Mouse (Mus musculus) bone marrow, adult 2 months (tissue): ENCODE data around the gene Prkn. TPM values are rescaled to one million over a fixed set of nuclear protein-coding genes. Genes with fewer than 3 reads are reported as not detected.

ENCODE experiments used
- H3K27ac ChIP-seq: fragments of 200-500 bp; 2 replicates; pipeline ENCODE4 v1.5.1; 2012; ENCODE audit warnings: low read depth, mild to moderate bottlenecking, control low read depth, inconsistent platforms, low read length; ENCODE audit not compliant: control insufficient read depth, poor library complexity, insufficient read depth
- H3K4me1 ChIP-seq: fragments of 200-500 bp; 2 replicates; pipeline ENCODE4 v1.6.1; 2011; ENCODE audit warnings: low read length; ENCODE audit not compliant: control insufficient read depth, insufficient read depth
- H3K4me3 ChIP-seq: fragments of 200-500 bp; replicated peaks from 2 replicates; pipeline ENCODE3; 2011; ENCODE audit warnings: mild to moderate bottlenecking, low read depth, low read length, control low read depth; ENCODE audit not compliant: control insufficient read depth
- CTCF ChIP-seq: fragments of 200-500 bp; IDR thresholded peaks from 2 replicates; pipeline ENCODE4 v1.5.1; 2011; ENCODE audit warnings: low read length, control low read depth; ENCODE audit not compliant: control insufficient read depth, insufficient read depth
- POLR2A ChIP-seq: fragments of 200-500 bp; IDR thresholded peaks from 2 replicates; pipeline ENCODE4 v1.6.1; 2011; ENCODE audit warnings: low read depth, mild to moderate bottlenecking, control low read depth, low read length, borderline replicate concordance; ENCODE audit not compliant: control insufficient read depth
- WGBS: fragments of 180-500 bp; shearing (Covaris S2); methylation state at CpG from one replicate; pipeline ENCODE4 v1.1.7; 2018; 5-methylcytosine and 5-hydroxymethylcytosine counted together
- polyA plus RNA-seq: library from polyadenylated mRNA; stranded (reverse); fragments of >200 nt; gene quantifications from 2 replicates; pipeline ENCODE4 v1.2.4, GENCODE M21; 2011; ENCODE audit warnings: low replicate concordance; ENCODE audit not compliant: missing spikeins, insufficient read depth, insufficient read length

Gene Prkn
- polyA plus RNA-seq, 1 experiment = 2.5 TPM

DNA sequence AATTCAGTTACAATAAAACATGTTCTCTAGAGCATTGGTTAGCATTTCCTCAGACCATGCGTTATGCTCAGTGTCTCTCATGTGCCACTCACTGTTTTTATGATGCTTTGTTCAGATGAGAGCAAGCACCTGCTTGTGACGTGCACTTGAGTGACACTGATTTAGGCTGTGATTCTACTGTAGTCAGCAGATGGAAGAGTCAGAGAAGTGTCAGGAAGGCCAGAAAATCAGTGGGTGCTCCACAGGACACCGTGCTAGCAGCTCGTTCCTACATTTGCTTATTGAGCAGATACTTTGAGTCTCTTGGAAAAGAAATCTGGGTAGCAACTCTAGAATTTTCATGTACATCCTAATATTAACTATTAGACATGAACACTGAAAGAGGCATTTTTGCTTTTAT lies 106.4 kb downstream of the Prkn start:
- WGBS = 80% methylated on average over 4 of the region's 4 CpGs
- H3K4me1 ChIP-seq = no peaks in the 10 kb centered on the region
- H3K4me3 ChIP-seq = no peak overlapping the region
- TF ChIP-seq POLR2A (no peak), CTCF (no peak)
- no peak overlapping the region for H3K27ac ChIP-seq

DNA sequence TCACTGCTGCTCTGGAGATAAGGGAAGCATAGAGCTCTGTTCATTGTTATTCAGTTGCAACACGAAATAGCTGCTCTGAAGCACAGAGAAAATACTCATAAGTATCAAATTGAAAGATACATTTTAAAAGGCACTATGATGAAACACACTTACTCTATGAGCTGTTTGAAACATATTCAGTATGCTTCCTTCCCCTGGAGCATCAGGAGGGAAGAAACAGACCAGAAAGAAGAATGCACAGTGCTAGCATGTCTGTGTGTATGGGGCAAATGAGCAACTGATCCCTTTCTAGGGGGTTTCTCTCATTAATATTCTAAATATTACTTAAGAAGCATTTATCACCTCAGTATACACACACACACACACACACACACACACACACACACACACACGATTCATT lies 107.4 kb downstream of the Prkn start:
- no peak overlapping the region for H3K4me3 ChIP-seq
- 77% methylated on average over 2 of the region's 2 CpGs for WGBS
- no peaks in the 10 kb centered on the region for H3K4me1 ChIP-seq
- no peak overlapping the region for H3K27ac ChIP-seq
- TF ChIP-seq CTCF (no peak), POLR2A (no peak)

DNA sequence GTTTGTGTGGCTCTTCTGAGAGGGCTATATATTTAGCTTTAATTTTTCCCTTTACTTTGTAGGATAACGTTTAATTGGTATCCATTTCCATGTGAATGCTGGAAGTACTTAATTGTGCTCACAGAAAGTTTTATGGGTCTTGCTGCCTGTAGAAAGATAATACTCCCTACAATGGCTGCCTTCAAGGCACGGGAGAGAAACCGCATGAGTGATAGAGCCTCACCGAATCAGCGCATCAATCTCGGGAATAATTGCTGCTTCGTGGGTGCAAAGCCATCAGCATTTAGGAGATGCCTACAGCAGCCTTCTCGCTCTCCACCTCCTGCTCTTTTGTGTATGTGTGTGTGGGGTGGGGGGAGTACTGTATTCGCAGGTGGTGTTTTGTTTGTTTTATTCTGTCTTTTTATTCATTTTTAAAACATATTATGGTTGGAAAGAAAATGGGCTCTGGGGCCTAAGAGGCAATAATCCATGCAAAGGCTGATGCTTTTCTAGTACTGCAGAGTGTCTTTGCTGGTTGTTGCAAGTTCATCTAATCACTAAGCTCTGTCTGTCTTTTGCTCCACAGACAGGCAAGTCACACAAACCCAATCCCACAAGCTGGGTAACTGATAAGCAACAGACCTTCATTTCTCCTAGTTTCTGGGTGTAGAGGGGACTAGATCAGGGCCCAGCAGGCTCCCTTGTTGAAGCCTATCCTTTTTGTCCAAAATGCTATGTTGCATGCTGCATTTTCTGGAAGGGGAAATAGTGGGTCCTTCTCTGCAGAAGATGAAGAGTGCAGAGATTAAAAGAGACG lies 119.1 kb downstream of the Prkn start:
- Histone ChIP-seq H3K4me3 (no peak overlapping the region), H3K27ac (no peak overlapping the region), H3K4me1 (no peaks in the 10 kb centered on the region)
- 80% methylated on average over 10 of the region's 10 CpGs for WGBS
- TF ChIP-seq POLR2A (no peak), CTCF (no peak)

DNA sequence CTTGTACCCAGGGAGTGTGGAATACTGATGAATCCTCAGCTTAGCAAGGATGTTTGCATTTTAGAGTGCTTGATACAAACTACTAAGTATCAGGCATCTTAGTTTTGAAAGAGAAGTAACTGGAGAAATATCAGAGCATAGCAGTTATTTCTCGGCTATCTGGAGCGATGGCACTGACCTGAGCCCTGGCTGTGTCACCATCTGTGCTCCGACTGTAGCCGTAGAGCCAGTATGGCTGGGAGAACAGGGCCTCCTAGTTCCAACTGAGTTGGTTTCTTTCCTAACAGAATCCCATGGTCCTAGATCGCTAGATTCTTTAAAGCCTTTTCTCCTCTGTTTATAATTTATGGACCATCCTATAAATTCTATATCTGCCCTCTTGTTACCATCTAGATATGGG lies 122.0 kb downstream of the Prkn start:
- Histone ChIP-seq H3K4me3 (no peak overlapping the region), H3K4me1 (no peaks in the 10 kb centered on the region), H3K27ac (no peak overlapping the region)
- 86% methylated on average over 5 of the region's 5 CpGs for WGBS
- TF ChIP-seq POLR2A (no peak), CTCF (no peak)

- Histone ChIP-seq H3K27ac (no peak overlapping the region), H3K4me3 (no peak overlapping the region), H3K4me1 (no peaks in the 10 kb centered on the region)
- no peak for TF ChIP-seq POLR2A
- TF ChIP-seq CTCF = no peak
- 50% methylated on average over 4 of the region's 4 CpGs for WGBS
Measured at GRCm38 (mm10) chr17:10982136-10982535, 142.0 kb downstream of the Prkn start.

- H3K4me3 ChIP-seq = no peak overlapping the region
- H3K27ac ChIP-seq = no peak overlapping the region
- no peak for TF ChIP-seq CTCF
- no peak for TF ChIP-seq POLR2A
- 82% methylated on average over 4 of the region's 4 CpGs for WGBS
- H3K4me1 ChIP-seq = no peaks in the 10 kb centered on the region
Measured at GRCm38 (mm10) chr17:10987040-10987439, 146.9 kb downstream of the Prkn start.

DNA sequence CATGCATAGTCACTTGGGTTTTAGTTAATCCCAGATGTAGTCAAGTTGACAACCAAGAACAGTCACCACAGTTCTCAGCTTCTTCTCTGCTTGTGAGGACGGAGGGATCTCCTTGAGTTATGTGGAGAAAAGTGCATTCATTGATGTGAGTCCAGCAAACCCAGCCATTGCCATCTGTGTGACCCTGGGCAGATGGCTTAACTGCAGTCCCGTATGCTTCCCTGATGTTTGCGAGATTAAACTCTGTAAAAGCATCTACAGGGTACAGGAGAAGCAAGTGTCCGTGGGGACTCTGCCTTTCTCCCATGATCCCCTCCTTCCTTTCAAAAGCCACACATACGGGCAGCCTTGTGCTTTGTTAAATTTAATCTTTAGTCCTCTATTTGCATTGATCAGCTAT lies 157.1 kb downstream of the Prkn start:
- 78% methylated on average over 5 of the region's 5 CpGs for WGBS
- Histone ChIP-seq H3K4me3 (no peak overlapping the region), H3K4me1 (no peaks in the 10 kb centered on the region), H3K27ac (no peak overlapping the region)
- no peak for TF ChIP-seq CTCF
- TF ChIP-seq POLR2A = no peak

GRCm38 (mm10) chr17:11023371-11023770 lies 183.2 kb downstream of the Prkn start:
- 82% methylated on average over 2 of the region's 2 CpGs for WGBS

DNA sequence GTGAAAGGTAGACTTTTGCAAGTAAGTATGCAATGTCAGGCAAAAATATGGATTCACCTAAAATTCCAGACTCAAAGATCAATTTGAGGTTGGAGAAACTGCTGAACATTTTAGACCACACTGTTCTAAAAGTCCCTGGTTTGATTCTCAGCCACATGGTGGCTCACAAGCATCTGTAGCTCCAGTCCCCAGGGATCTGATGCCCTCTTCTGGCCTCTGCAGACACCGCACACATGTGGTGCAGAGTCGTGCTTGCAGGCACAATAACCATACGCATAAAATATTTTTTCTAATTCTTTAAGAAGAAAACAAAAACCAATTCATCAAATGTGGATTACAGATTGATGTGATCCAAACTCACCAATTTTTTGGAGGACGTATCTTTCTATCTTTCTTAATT lies 189.2 kb downstream of the Prkn start:
- Histone ChIP-seq H3K27ac (no peak overlapping the region), H3K4me1 (no peaks in the 10 kb centered on the region), H3K4me3 (no peak overlapping the region)
- 87% methylated on average over 4 of the region's 4 CpGs for WGBS
- TF ChIP-seq POLR2A = no peak
- no peak for TF ChIP-seq CTCF

More at GRCm38 (mm10) chr17:11023371-11023770, 183.2 kb downstream of the Prkn start:
- Histone ChIP-seq H3K27ac (no peak overlapping the region), H3K4me1 (no peaks in the 10 kb centered on the region), H3K4me3 (no peak overlapping the region)
- TF ChIP-seq CTCF (no peak), POLR2A (no peak)
